In genomic region chr13:18947686-18948085, GRCm38 (mm10) we compare ENCODE assay signal across 8 mouse cellular contexts. TPM values are rescaled to one million over a fixed set of nuclear protein-coding genes. Genes with fewer than 3 reads are reported as not detected.
A peak's percentile ranks its signal among the peaks of the same experiment; 100 is the strongest.
DNase-seq lines count a peak whose midpoint lies in the region; ATAC-seq lines count a peak whose summit lies in the region.

No protein-coding gene starts in this region.

- 12% methylated on average over 5 of the region's 5 CpGs for WGBS in neural tube, embryonic 11.5 days
- 18% methylated on average over 5 of the region's 5 CpGs for WGBS in forebrain, embryonic 10.5 days
- WGBS in limb, embryonic 11.5 days, result 14% methylated on average over 5 of the region's 5 CpGs
- 15% methylated on average over 5 of the region's 5 CpGs for WGBS in stomach, embryonic 14.5 days

- no peak for DNase-seq in neural tube, embryonic 11.5 days (ENCODE audit: low spot score)
- no peak for DNase-seq in neural tube, embryonic 10.5 days (ENCODE audit: extremely low spot score, low spot score)
- DNase-seq in forebrain, embryonic 10.5 days (ENCODE audit: extremely low spot score, low spot score), result no peak
- DNase-seq in limb, embryonic 11.5 days (ENCODE audit: low spot score), result no peak
- DNase-seq in urinary bladder, adult 2 months (ENCODE audit: low spot score), result no peak
- no peak for DNase-seq in layer of hippocampus, adult 9-11 months
- no peak for DNase-seq in spleen, adult 18-20 months

- H3K27me3 ChIP-seq in neural tube, embryonic 11.5 days (ENCODE audit: control insufficient read depth, insufficient read depth, low read length), result no peaks in the 10 kb centered on the region
- peaks cover 42% of the 10 kb centered on the region for H3K27me3 ChIP-seq in forebrain, embryonic 10.5 days (ENCODE audit: poor library complexity, severe bottlenecking)
- peaks cover 11% of the 10 kb centered on the region for H3K27me3 ChIP-seq in limb, embryonic 11.5 days (ENCODE audit: control insufficient read depth, insufficient read depth, low read length)
- H3K27me3 ChIP-seq in stomach, embryonic 14.5 days (ENCODE audit: control insufficient read depth, insufficient read depth, low read length), result no peaks in the 10 kb centered on the region

- no peaks in the 10 kb centered on the region for H3K4me1 ChIP-seq in neural tube, embryonic 11.5 days (ENCODE audit: control insufficient read depth, insufficient read depth, low read length)
- peaks cover 22% of the 10 kb centered on the region for H3K4me1 ChIP-seq in forebrain, embryonic 10.5 days
- no peaks in the 10 kb centered on the region; the same call in 1 of the 2 replicates for H3K4me1 ChIP-seq in limb, embryonic 11.5 days (ENCODE audit: control insufficient read depth, insufficient read depth, low read length)
- no peaks in the 10 kb centered on the region for H3K4me1 ChIP-seq in stomach, embryonic 14.5 days (ENCODE audit: control insufficient read depth, insufficient read depth, low read length)

- no peak overlapping the region for H3K9ac ChIP-seq in neural tube, embryonic 11.5 days (ENCODE audit: low read length)
- H3K9ac ChIP-seq in limb, embryonic 11.5 days (ENCODE audit: low read length), result no peak overlapping the region; the same call in 1 of the 2 replicates
- no peak overlapping the region for H3K9ac ChIP-seq in stomach, embryonic 14.5 days (replicated peaks; ENCODE audit: low read depth, low read length)

- no peaks in the 10 kb centered on the region for H3K36me3 ChIP-seq in neural tube, embryonic 11.5 days (ENCODE audit: control insufficient read depth, insufficient read depth, low read length)
- H3K36me3 ChIP-seq in forebrain, embryonic 10.5 days (replicated peaks), result no peaks in the 10 kb centered on the region
- H3K36me3 ChIP-seq in limb, embryonic 11.5 days (ENCODE audit: control insufficient read depth, insufficient read depth, low read length), result no peaks in the 10 kb centered on the region
- no peaks in the 10 kb centered on the region for H3K36me3 ChIP-seq in stomach, embryonic 14.5 days (ENCODE audit: control insufficient read depth, insufficient read depth, low read length)

- no peaks in the 10 kb centered on the region for H3K9me3 ChIP-seq in neural tube, embryonic 11.5 days (ENCODE audit: control insufficient read depth, low read length)
- H3K9me3 ChIP-seq in forebrain, embryonic 10.5 days, result no peaks in the 10 kb centered on the region
- H3K9me3 ChIP-seq in limb, embryonic 11.5 days (ENCODE audit: control insufficient read depth, low read length), result no peaks in the 10 kb centered on the region
- no peaks in the 10 kb centered on the region for H3K9me3 ChIP-seq in stomach, embryonic 14.5 days (ENCODE audit: control insufficient read depth, low read depth, low read length)

- H3K4me3 ChIP-seq in neural tube, embryonic 11.5 days (ENCODE audit: low read depth, low read length), result peak overlapping the region; percentile 69
- H3K4me3 ChIP-seq in forebrain, embryonic 10.5 days, result peak overlapping the region; percentile 82
- peak overlapping the region; percentile 58 for H3K4me3 ChIP-seq in limb, embryonic 11.5 days (ENCODE audit: low read depth, low read length)
- H3K4me3 ChIP-seq in stomach, embryonic 14.5 days (ENCODE audit: low read depth, low read length), result peak overlapping the region; percentile 65

- no peak for ATAC-seq in neural tube, embryonic 11.5 days (ENCODE audit: insufficient read depth, low FRiP score, low TSS enrichment)
- ATAC-seq in limb, embryonic 11.5 days (ENCODE audit: insufficient number of reproducible peaks, low FRiP score, low TSS enrichment, low read depth), result no peak; the same call in 1 of the 2 replicates
- no peak; the same call in 1 of the 2 replicates for ATAC-seq in stomach, embryonic 14.5 days (ENCODE audit: insufficient number of reproducible peaks, insufficient read depth, low FRiP score, low read depth)

- no peak overlapping the region for H3K27ac ChIP-seq in neural tube, embryonic 11.5 days (ENCODE audit: low read depth, low read length)
- no peak overlapping the region for H3K27ac ChIP-seq in forebrain, embryonic 10.5 days
- no peak overlapping the region for H3K27ac ChIP-seq in limb, embryonic 11.5 days (replicated peaks; ENCODE audit: low read depth, low read length)
- no peak overlapping the region for H3K27ac ChIP-seq in stomach, embryonic 14.5 days (ENCODE audit: low read length)

- peak overlapping the region; percentile 70 for H3K4me2 ChIP-seq in neural tube, embryonic 11.5 days (ENCODE audit: low read depth)
- H3K4me2 ChIP-seq in limb, embryonic 11.5 days (ENCODE audit: low read depth, severe bottlenecking), result peak overlapping the region; percentile 97
- H3K4me2 ChIP-seq in stomach, embryonic 14.5 days (replicated peaks; ENCODE audit: low read depth, low read length), result peak overlapping the region; percentile 99

RNA-seq across cellular contexts. Expression of gene Amph, which starts 0.3 kb away (rescaled TPM):
- polyA plus RNA-seq in neural tube, embryonic 11.5 days (2014; fragmentation: Nextera tagmentation; extraction: Ambion mirVana), result 11.8 and 12.6 TPM in 2 replicates
- 3.7 TPM in 2 replicates for polyA plus RNA-seq in forebrain, embryonic 10.5 days (2016; fragmentation: Nextera tagmentation; extraction: Ambion mirVana)
- polyA plus RNA-seq in limb, embryonic 11.5 days (2014; fragmentation: Nextera tagmentation; extraction: Ambion mirVana), result 0.92 and 1.2 TPM in 2 replicates
- polyA plus RNA-seq in stomach, embryonic 14.5 days (2014; fragmentation: Nextera tagmentation; extraction: Ambion mirVana), result 2.7 and 3.3 TPM in 2 replicates
- polyA plus RNA-seq in urinary bladder, adult 2 months (2012; rRNA removed), result 2.1 and 2.4 TPM in 2 replicates
